Mouse (Mus musculus) olfactory bulb, adult 2 months (tissue): ENCODE results near the gene Nsun3.

Source experiments
- CTCF ChIP-seq: fragments of 200-500 bp; IDR thresholded peaks from 2 replicates; pipeline ENCODE4 v1.5.1; 2012; ENCODE audit warnings: low read depth, mild to moderate bottlenecking, low read length, moderate library complexity; ENCODE audit not compliant: insufficient read depth
- POLR2A ChIP-seq: fragments of 200-500 bp; IDR thresholded peaks from 2 replicates; pipeline ENCODE4 v1.6.1; 2012; ENCODE audit warnings: mild to moderate bottlenecking, low read depth, low read length, moderate library complexity; ENCODE audit not compliant: insufficient read depth

DNA sequence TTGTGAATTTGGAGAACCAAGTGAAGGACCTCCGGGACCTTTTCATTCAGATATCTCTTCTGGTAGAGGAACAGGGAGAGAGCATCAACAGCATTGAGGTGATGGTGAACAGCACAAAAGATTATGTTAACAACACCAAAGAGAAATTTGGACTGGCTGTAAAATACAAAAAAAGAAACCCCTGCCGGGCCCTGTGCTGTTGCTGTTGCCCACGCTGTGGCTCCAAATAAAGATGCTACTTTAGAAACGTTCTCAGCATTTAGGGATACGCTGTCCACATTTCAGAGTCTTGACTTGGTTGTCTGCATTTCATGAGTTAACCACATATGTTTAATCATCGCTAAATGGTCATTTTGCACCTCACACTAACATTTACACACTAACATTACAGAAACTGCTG lies 35.9 kb upstream of the Nsun3 start:
- TF ChIP-seq CTCF: no peak
- no peak for TF ChIP-seq POLR2A
